Mouse (Mus musculus): ENCODE results near the gene Sec14l1. TPM values are rescaled to one million over a fixed set of nuclear protein-coding genes. Genes with fewer than 3 reads are reported as not detected.
"Not testable (repeated sequence)": the region's sequence is repeated elsewhere in the genome, so short reads cannot be mapped to it uniquely, and the experiment has no call there.

Sec14l1 gene
- polyA plus RNA-seq, 1 experiment from 2014 or later, result 53.9 TPM

DNA sequence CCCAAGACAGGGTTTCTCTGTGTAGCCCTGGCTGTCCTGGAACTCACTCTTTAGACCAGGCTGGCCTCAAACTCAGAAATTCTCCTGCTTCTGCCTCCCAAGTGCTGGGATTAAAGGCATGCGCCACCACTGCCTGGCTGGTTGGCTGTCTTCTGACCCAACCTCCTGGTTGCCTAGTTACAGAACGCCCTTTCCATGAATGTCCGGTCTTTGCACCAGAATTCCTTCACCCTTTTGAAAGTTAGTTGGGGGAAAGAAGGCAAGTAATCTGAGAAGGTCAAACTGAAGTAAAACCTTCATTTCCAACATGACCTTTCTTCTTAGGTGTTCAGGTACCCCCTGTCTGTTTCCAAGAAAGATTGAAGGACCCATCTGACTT is 31.1 kb upstream of the Sec14l1 start:
- not testable (repeated sequence) for H3K27ac ChIP-seq (ENCODE audit: low read depth, low read length); H3K4me1 ChIP-seq (ENCODE audit: control insufficient read depth, insufficient read depth, low read depth, low read length); H3K9me3 ChIP-seq (ENCODE audit: control insufficient read depth, low read length); H3K4me2 ChIP-seq (ENCODE audit: low read length); H3K27me3 ChIP-seq (replicated peaks; ENCODE audit: control insufficient read depth, insufficient read depth, low read length); H3K9ac ChIP-seq (ENCODE audit: low read depth, low read length); ATAC-seq; H3K4me3 ChIP-seq (ENCODE audit: low read length)
- 87% methylated on average over 3 of the region's 3 CpGs for WGBS
- H3K36me3 ChIP-seq (ENCODE audit: control insufficient read depth, insufficient read depth, low read length), result peaks cover 13% of the 10 kb centered on the region

DNA sequence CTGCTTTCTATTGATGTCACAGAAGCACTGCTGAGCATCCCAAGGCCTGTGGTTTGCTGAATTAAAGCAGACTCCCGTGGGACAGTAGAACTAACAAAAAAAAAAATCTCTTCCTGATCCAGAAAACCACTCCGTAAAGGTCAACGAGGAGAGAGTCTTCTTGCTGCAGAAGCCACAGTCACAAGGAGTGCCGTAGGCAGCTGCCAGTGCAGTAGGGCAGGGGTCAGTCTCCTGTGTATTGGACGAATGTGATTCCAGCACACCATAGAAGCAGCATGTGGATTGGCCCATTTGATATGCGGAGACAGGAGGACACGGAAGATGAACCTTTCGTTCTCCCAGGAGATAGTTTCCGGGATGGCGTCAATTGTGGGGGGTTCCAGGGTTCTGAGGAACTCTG is 28.8 kb upstream of the Sec14l1 start:
- peaks cover 8% of the 10 kb centered on the region for H3K4me1 ChIP-seq (ENCODE audit: control insufficient read depth, insufficient read depth, low read depth, low read length)
- no peak overlapping the region for H3K27ac ChIP-seq (ENCODE audit: low read depth, low read length)
- no peaks in the 10 kb centered on the region for H3K36me3 ChIP-seq (ENCODE audit: control insufficient read depth, insufficient read depth, low read length)
- no peak overlapping the region for H3K9ac ChIP-seq (ENCODE audit: low read depth, low read length)
- WGBS, result 85% methylated on average over 10 of the region's 10 CpGs
- no peak overlapping the region for H3K4me3 ChIP-seq (ENCODE audit: low read length)
- H3K9me3 ChIP-seq (ENCODE audit: control insufficient read depth, low read length), result no peaks in the 10 kb centered on the region
- no peak for ATAC-seq
- H3K27me3 ChIP-seq (replicated peaks; ENCODE audit: control insufficient read depth, insufficient read depth, low read length), result no peaks in the 10 kb centered on the region
- no peak overlapping the region for H3K4me2 ChIP-seq (ENCODE audit: low read length)

DNA sequence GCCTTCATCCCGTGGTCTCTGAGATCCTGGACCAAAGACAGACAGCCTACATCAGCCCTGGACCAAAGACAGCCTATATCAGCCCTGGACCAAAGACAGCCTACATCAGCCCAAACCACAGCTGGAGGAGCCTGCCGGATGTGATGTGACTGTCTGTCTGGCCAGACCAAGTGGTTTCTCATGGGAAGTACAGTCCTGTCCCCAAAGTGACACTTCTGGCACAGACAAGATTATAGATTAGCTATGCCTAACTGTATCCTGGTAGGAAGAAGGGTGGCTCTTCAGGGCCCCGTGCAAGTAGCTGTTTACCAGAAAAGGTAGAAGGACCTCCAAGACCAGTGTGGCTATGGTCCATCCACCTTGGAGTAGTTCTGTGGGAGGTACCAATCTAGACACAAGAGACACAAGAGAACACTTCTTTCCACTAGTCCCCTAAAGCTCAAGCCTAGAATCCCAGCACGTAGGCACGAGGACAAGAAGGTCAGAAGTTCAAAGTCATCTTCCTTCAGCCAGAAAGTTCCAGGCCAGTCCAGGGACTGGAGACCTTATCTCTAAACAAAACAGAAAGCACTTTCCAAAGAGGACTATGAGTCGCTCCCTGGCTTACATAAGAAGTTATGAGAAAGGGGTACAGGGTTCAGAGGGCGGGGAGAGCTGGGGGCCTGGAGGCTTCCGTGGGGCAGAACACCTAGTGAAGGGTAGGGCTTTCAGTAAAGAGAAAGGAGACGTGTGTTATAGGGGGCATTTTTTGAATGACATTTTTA is 27.8 kb upstream of the Sec14l1 start:
- no peak overlapping the region for H3K4me2 ChIP-seq (ENCODE audit: low read length)
- H3K9me3 ChIP-seq (ENCODE audit: control insufficient read depth, low read length), result no peaks in the 10 kb centered on the region
- H3K27me3 ChIP-seq (replicated peaks; ENCODE audit: control insufficient read depth, insufficient read depth, low read length), result no peaks in the 10 kb centered on the region
- WGBS, result 85% methylated on average over 9 of the region's 9 CpGs
- no peak overlapping the region for H3K4me3 ChIP-seq (ENCODE audit: low read length)
- H3K36me3 ChIP-seq (ENCODE audit: control insufficient read depth, insufficient read depth, low read length), result no peaks in the 10 kb centered on the region
- H3K27ac ChIP-seq (ENCODE audit: low read depth, low read length), result no peak overlapping the region
- H3K9ac ChIP-seq (ENCODE audit: low read depth, low read length), result no peak overlapping the region
- ATAC-seq, result no peak
- H3K4me1 ChIP-seq (ENCODE audit: control insufficient read depth, insufficient read depth, low read depth, low read length), result peaks cover under 1% of the 10 kb centered on the region

DNA sequence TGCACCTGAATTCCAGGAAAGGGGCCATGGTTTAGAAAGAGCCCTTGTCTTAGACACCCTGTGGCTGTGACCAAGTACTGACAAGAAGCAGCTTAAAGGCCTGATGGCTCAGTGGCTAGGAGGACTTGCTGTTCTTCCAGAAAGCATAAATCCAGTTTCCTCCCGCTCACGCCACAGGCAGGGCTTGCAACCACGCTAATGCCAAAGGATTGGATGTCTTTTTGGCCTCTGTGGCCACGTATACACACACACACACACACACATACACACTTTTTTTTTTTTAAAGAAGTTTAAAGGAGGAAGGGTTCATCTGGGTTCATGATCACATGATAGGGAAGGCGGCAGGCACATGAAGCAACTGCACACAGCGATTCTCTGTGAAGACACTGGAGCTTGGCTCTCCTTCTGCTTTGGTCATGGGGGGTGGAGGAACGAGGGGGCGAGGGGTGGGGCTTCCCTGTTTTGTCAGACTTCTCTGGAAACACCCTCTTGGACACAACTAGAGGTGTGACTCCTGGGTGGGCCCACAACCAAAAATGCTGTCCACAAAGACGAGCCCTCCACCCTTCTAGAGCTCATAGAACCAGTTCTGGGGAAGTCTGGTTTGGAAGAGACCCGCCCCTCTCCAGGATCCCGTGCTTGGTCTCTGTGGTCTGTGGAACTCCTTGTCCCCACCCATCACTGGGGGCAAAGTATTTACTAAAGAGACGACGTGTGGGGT is 26.5 kb upstream of the Sec14l1 start:
- no peak for ATAC-seq
- Histone ChIP-seq H3K36me3 (ENCODE audit: control insufficient read depth, insufficient read depth, low read length) (no peaks in the 10 kb centered on the region), H3K4me1 (ENCODE audit: control insufficient read depth, insufficient read depth, low read depth, low read length) (no peaks in the 10 kb centered on the region; the same call in 1 of the 2 replicates), H3K9me3 (ENCODE audit: control insufficient read depth, low read length) (no peaks in the 10 kb centered on the region), H3K4me3 (ENCODE audit: low read length) (no peak overlapping the region), H3K27me3 (replicated peaks; ENCODE audit: control insufficient read depth, insufficient read depth, low read length) (no peaks in the 10 kb centered on the region), H3K27ac (ENCODE audit: low read depth, low read length) (no peak overlapping the region), H3K4me2 (ENCODE audit: low read length) (no peak overlapping the region), H3K9ac (ENCODE audit: low read depth, low read length) (no peak overlapping the region)
- 76% methylated on average over 13 of the region's 13 CpGs for whole genome bisulfite sequencing

DNA sequence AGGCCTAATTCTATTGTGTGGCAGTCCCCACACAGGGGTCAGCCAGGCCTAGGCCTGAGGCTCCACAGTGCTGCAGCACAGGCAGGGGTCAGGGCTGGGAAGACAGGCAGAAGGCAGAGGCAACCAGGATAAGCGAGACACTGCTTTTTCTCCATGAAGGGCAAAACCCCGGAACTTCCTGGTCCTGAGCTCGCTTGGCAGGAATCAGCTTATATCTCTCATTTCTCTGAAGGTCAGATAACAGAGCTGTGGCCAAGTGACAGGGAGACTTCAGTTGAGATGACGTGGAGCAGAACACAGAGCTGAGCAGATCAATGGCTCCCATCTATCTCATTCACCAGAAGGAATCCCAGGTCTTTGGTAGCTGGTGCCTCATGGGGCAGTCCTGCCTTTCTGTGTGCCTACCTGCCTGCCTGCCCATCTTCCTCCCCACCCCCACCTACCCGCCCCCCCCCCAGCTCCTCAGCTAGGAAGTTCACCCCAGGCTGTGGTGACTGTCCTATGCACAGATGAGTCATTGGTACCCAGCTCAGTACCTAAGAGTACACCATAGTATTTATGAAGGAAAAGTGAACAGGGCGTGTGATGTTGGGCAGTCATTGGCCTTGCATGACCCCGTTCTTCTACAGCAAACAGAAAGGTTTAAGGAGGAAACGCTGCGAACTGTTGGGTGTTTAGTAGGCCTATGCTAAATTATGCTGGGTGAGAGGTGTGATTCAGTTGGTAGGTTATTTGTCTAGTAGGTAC is 25.1 kb upstream of the Sec14l1 start:
- Histone ChIP-seq H3K4me3 (ENCODE audit: low read length) (no peak overlapping the region), H3K27ac (ENCODE audit: low read depth, low read length) (no peak overlapping the region), H3K36me3 (ENCODE audit: control insufficient read depth, insufficient read depth, low read length) (no peaks in the 10 kb centered on the region), H3K9ac (ENCODE audit: low read depth, low read length) (no peak overlapping the region), H3K9me3 (ENCODE audit: control insufficient read depth, low read length) (no peaks in the 10 kb centered on the region), H3K27me3 (replicated peaks; ENCODE audit: control insufficient read depth, insufficient read depth, low read length) (no peaks in the 10 kb centered on the region), H3K4me1 (ENCODE audit: control insufficient read depth, insufficient read depth, low read depth, low read length) (no peaks in the 10 kb centered on the region; the same call in 1 of the 2 replicates), H3K4me2 (ENCODE audit: low read length) (no peak overlapping the region)
- no peak for ATAC-seq
- 87% methylated on average over 9 of the region's 9 CpGs for WGBS

DNA sequence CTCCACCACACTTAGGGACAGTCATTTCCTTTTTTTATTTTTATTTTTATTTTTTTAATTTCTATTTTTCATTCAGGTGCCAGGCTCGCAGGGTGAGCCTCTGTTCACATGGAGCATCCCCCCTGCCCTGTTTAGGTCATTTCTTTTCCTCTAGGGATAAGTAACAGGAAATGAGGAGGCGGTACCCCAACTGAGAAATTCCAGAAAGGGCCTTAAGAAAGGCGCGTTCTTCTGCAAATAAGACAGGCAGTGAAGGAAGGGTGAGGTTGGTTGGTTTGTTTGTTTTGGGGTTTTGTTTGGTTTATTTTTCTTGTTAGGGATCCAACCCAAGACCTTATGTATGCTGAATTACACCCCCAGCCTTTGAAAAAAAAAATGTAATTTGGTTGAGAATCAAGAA is 23.6 kb upstream of the Sec14l1 start:
- no peak overlapping the region for H3K4me3 ChIP-seq (ENCODE audit: low read length)
- no peak overlapping the region for H3K27ac ChIP-seq (ENCODE audit: low read depth, low read length)
- no peaks in the 10 kb centered on the region for H3K36me3 ChIP-seq (ENCODE audit: control insufficient read depth, insufficient read depth, low read length)
- no peak for ATAC-seq
- no peaks in the 10 kb centered on the region for H3K27me3 ChIP-seq (replicated peaks; ENCODE audit: control insufficient read depth, insufficient read depth, low read length)
- peak overlapping the region; percentile 38; the same call in 1 of the 2 replicates for H3K4me2 ChIP-seq (ENCODE audit: low read length)
- 49% methylated on average over 4 of the region's 4 CpGs for WGBS
- H3K9ac ChIP-seq (ENCODE audit: low read depth, low read length), result no peak overlapping the region; the same call in 1 of the 2 replicates
- H3K4me1 ChIP-seq (ENCODE audit: control insufficient read depth, insufficient read depth, low read depth, low read length), result no peaks in the 10 kb centered on the region; the same call in 1 of the 2 replicates
- no peaks in the 10 kb centered on the region for H3K9me3 ChIP-seq (ENCODE audit: control insufficient read depth, low read length)

DNA sequence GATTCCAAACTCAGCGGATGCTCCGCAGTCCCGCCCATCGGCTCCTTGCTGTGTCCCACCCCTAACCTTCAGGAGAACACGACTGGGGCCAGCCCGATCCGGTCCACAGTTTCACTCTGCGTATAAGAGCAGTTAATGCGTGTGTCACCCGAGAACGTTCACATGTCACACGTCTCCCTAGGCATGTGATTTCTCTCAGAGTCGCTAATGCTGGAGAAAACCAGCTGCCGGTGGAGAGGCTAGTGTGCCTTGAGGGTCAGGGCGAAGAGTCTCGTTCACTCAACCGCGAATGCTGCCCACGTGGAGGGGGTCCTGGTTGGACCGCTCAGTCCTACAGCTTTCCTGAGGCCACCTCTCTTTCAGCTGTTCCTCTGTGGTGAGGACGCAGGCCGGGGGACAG is 23.1 kb upstream of the Sec14l1 start:
- WGBS, result 8% methylated on average over 22 of the region's 22 CpGs
- 0 out of 2 replicates have a peak overlapping the region, but pooled peaks have one; percentile 25 for H3K27ac ChIP-seq (ENCODE audit: low read depth, low read length)
- H3K4me1 ChIP-seq (ENCODE audit: control insufficient read depth, insufficient read depth, low read depth, low read length), result no peaks in the 10 kb centered on the region; the same call in 1 of the 2 replicates
- no peaks in the 10 kb centered on the region for H3K9me3 ChIP-seq (ENCODE audit: control insufficient read depth, low read length)
- no peaks in the 10 kb centered on the region for H3K27me3 ChIP-seq (replicated peaks; ENCODE audit: control insufficient read depth, insufficient read depth, low read length)
- no peaks in the 10 kb centered on the region for H3K36me3 ChIP-seq (ENCODE audit: control insufficient read depth, insufficient read depth, low read length)
- peak overlapping the region; percentile 40 for H3K9ac ChIP-seq (ENCODE audit: low read depth, low read length)
- H3K4me3 ChIP-seq (ENCODE audit: low read length), result no peak overlapping the region
- peak overlapping the region; percentile 38 for H3K4me2 ChIP-seq (ENCODE audit: low read length)
- no peak for ATAC-seq

DNA sequence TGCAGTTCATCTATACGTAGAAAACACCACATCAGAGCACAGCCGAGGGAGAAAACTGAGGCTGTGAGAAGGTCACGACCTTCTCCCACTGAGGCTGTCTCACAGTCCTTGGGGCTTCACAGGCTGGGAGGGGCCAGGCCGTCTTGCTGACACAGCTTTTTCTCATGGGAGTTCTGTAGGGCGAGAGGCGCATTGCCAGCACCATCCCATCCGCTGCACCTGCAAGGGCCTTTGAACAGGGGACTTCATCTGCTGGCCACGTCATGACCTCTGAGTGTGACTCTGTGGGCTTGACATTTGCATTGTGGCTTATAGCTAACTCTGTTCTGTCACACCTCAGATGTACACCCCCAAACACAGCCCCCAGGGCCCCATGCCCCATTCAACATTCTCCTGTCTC is 22.3 kb upstream of the Sec14l1 start:
- H3K4me2 ChIP-seq (ENCODE audit: low read length), result no peak overlapping the region
- WGBS, result 22% methylated on average over 8 of the region's 8 CpGs
- no peak overlapping the region for H3K4me3 ChIP-seq (ENCODE audit: low read length)
- no peaks in the 10 kb centered on the region; the same call in 1 of the 2 replicates for H3K4me1 ChIP-seq (ENCODE audit: control insufficient read depth, insufficient read depth, low read depth, low read length)
- no peaks in the 10 kb centered on the region for H3K36me3 ChIP-seq (ENCODE audit: control insufficient read depth, insufficient read depth, low read length)
- ATAC-seq, result no peak
- no peaks in the 10 kb centered on the region for H3K27me3 ChIP-seq (replicated peaks; ENCODE audit: control insufficient read depth, insufficient read depth, low read length)
- no peak overlapping the region for H3K27ac ChIP-seq (ENCODE audit: low read depth, low read length)
- H3K9ac ChIP-seq (ENCODE audit: low read depth, low read length), result no peak overlapping the region
- H3K9me3 ChIP-seq (ENCODE audit: control insufficient read depth, low read length), result no peaks in the 10 kb centered on the region

Measured in hindbrain, embryonic 16.5 days (tissue).